Mouse (Mus musculus): ENCODE measurements at regions not wholly inside any gene's neighbourhood (a gene's known extent, or its start where the extent isn't known, plus 50 kb on each side); places are given as distances from the start of the nearest gene placed in this dataset.

DNA sequence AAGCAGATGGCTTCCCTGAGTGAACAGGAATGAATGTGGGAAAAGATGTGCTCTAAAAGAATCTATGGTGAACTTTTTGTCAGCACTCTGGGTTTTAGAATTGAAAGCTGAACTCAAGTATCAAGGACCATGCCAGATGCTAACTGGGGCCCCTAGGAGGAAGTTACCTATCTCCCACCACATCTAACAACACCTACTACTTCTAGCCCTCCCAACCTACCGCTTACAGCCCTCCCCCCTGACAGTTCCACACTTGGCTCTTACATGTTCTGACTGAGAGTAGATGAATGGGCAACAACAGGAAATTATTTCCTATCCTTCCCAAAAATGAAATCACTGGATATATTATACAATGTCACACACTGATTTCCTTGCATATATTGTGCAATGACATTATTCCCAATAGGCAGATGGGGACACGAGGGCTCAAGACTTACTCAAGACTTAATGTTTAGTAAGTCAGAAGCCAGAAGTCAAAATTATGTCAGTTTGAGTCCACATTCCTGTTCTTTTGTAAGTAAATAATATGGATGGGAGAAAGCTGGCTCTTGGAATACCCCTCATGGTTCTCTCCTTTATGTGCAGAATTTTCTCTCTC, 506.1 kb upstream of the A1bg start:
- no peak for TF ChIP-seq EP300 (optimal IDR thresholded peaks at IDR 0.05)
- TF ChIP-seq CTCF (IDR thresholded peaks at IDR 0.05; ENCODE audit: low read depth) = no peak
- H3K9me3 ChIP-seq (ENCODE audit: control insufficient read depth, low read length) = no peaks in the 10 kb centered on the region
- H3K4me1 ChIP-seq (replicated peaks; ENCODE audit: control insufficient read depth, insufficient read depth) = no peaks in the 10 kb centered on the region
- H3K4me2 ChIP-seq (replicated peaks; ENCODE audit: low read depth) = no peak overlapping the region
- H3K4me3 ChIP-seq (ENCODE audit: low read depth, low read length) = no peak overlapping the region
- no peaks in the 10 kb centered on the region for H3K36me3 ChIP-seq (ENCODE audit: control insufficient read depth, insufficient read depth, low read length)
- DNase-seq (ENCODE audit: low spot score) (no peak), ATAC-seq (ENCODE audit: low FRiP score, low TSS enrichment) (no peak)
- no peak overlapping the region for H3K9ac ChIP-seq (ENCODE audit: low read length)
- no peak overlapping the region for H3K27ac ChIP-seq (replicated peaks)
- H3K27me3 ChIP-seq (ENCODE audit: control insufficient read depth, insufficient read depth, low read length) = no peaks in the 10 kb centered on the region
- 76% methylated on average over 2 of the region's 2 CpGs for WGBS

DNA sequence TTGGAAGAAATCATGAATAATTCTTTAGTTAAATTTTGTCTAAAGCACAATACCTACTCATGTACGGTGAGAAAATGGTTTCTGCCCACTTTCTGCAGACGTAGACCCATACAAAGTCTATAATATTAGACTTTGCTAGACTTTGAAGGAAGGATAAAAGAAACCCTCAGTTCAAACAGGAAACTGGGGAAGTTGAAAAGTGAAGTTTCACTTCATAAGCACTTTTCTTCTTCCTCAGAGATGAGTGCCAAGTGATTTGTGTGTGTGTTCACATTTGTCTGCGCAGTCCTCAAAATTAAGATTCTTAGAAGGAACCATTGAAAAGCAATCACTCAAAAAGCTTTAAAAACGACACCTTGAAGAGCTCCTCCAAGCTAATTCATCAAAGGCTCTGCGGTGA, 500.2 kb upstream of the A1bg start:
- H3K4me2 ChIP-seq (replicated peaks; ENCODE audit: low read depth) = no peak overlapping the region
- no peaks in the 10 kb centered on the region for H3K27me3 ChIP-seq (ENCODE audit: control insufficient read depth, insufficient read depth, low read length)
- H3K9ac ChIP-seq (ENCODE audit: low read length) = no peak overlapping the region
- ATAC-seq (ENCODE audit: low FRiP score, low TSS enrichment) = no peak
- no peaks in the 10 kb centered on the region for H3K9me3 ChIP-seq (ENCODE audit: control insufficient read depth, low read length)
- no peaks in the 10 kb centered on the region for H3K4me1 ChIP-seq (replicated peaks; ENCODE audit: control insufficient read depth, insufficient read depth)
- TF ChIP-seq EP300 (optimal IDR thresholded peaks at IDR 0.05) (no peak), CTCF (IDR thresholded peaks at IDR 0.05; ENCODE audit: low read depth) (no peak)
- no peak overlapping the region for H3K4me3 ChIP-seq (ENCODE audit: low read depth, low read length)
- no peak overlapping the region for H3K27ac ChIP-seq (replicated peaks)
- no peak for DNase-seq (ENCODE audit: low spot score)
- H3K36me3 ChIP-seq (ENCODE audit: control insufficient read depth, insufficient read depth, low read length) = no peaks in the 10 kb centered on the region
- WGBS = 78% methylated on average over 5 of the region's 5 CpGs

DNA sequence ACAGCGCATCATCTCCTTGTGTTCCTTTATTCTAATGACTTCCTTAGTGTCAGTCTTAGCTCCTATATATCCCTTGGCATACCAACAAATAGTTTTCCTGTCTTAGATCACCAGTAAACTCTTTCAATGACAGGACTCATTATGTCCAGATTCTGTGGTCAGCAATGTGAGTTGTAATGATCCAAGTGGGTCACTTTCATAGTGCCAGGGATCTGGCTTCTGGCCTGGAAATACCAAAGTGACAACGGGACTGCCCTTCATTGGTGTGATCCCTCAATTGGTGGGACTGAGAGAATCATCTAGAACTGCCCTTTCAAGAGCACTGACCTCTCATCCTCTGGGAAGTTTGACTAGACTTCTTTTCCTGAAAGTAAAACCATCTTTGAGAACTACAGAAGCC, 494.7 kb upstream of the A1bg start:
- H3K4me1 ChIP-seq (replicated peaks; ENCODE audit: control insufficient read depth, insufficient read depth) = no peaks in the 10 kb centered on the region
- TF ChIP-seq CTCF (IDR thresholded peaks at IDR 0.05; ENCODE audit: low read depth) (no peak), EP300 (optimal IDR thresholded peaks at IDR 0.05) (no peak)
- no peak overlapping the region for H3K4me3 ChIP-seq (ENCODE audit: low read depth, low read length)
- H3K4me2 ChIP-seq (replicated peaks; ENCODE audit: low read depth) = no peak overlapping the region
- 83% methylated on average over 2 of the region's 2 CpGs for WGBS
- no peak overlapping the region for H3K27ac ChIP-seq (replicated peaks)
- H3K9me3 ChIP-seq (ENCODE audit: control insufficient read depth, low read length) = no peaks in the 10 kb centered on the region
- H3K9ac ChIP-seq (ENCODE audit: low read length) = no peak overlapping the region
- no peaks in the 10 kb centered on the region for H3K27me3 ChIP-seq (ENCODE audit: control insufficient read depth, insufficient read depth, low read length)
- ATAC-seq (ENCODE audit: low FRiP score, low TSS enrichment) (no peak), DNase-seq (ENCODE audit: low spot score) (no peak)
- H3K36me3 ChIP-seq (ENCODE audit: control insufficient read depth, insufficient read depth, low read length) = no peaks in the 10 kb centered on the region

DNA sequence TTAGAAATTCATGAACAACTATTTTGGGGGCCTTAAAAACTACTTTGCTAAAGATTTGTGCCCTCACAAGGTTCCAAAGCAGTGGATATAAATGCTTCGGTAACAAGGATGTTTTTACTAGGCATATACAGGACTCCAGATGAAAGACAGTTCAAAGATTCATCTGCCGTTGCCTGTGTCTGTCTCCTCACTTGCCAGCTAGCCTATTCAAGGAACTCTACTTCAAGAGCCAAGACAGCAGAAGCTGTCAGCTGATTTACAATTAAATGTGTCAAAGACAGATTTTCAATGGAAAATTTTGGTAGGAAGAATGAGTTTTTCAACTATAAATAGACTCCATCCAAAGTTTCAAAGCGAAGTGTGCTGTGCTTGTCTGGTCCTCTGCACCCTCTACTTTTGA, 494.0 kb upstream of the A1bg start:
- ATAC-seq (ENCODE audit: low FRiP score, low TSS enrichment) = no peak
- no peak overlapping the region for H3K9ac ChIP-seq (ENCODE audit: low read length)
- H3K36me3 ChIP-seq (ENCODE audit: control insufficient read depth, insufficient read depth, low read length) = no peaks in the 10 kb centered on the region
- 69% methylated on average over 3 of the region's 3 CpGs for WGBS
- H3K9me3 ChIP-seq (ENCODE audit: control insufficient read depth, low read length) = no peaks in the 10 kb centered on the region
- DNase-seq (ENCODE audit: low spot score) = no peak
- no peaks in the 10 kb centered on the region for H3K27me3 ChIP-seq (ENCODE audit: control insufficient read depth, insufficient read depth, low read length)
- TF ChIP-seq EP300 (optimal IDR thresholded peaks at IDR 0.05) = no peak
- no peak for TF ChIP-seq CTCF (IDR thresholded peaks at IDR 0.05; ENCODE audit: low read depth)
- no peak overlapping the region for H3K27ac ChIP-seq (replicated peaks)
- no peak overlapping the region for H3K4me2 ChIP-seq (replicated peaks; ENCODE audit: low read depth)
- no peaks in the 10 kb centered on the region for H3K4me1 ChIP-seq (replicated peaks; ENCODE audit: control insufficient read depth, insufficient read depth)
- H3K4me3 ChIP-seq (ENCODE audit: low read depth, low read length) = no peak overlapping the region

DNA sequence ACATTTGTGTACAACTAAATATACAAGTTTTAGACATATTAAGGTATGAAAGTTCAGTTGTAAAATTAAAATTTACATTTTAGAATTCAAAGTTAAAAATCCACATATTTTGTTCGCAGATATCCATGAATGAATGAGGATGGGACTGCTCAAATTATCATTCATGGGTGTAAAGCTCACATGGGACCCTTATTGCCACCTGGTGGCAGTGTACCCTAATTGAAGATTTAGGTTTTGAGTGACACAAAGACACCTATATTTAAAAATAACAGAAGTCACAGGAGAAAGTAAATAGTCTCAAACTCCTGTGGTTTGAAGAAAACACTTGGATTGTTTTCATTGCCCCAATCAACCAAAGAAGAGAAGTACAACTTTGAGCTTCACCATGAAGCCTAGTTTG, 492.8 kb upstream of the A1bg start:
- Histone ChIP-seq H3K4me2 (replicated peaks; ENCODE audit: low read depth) (no peak overlapping the region), H3K4me1 (replicated peaks; ENCODE audit: control insufficient read depth, insufficient read depth) (no peaks in the 10 kb centered on the region), H3K9ac (ENCODE audit: low read length) (no peak overlapping the region), H3K36me3 (ENCODE audit: control insufficient read depth, insufficient read depth, low read length) (no peaks in the 10 kb centered on the region), H3K9me3 (ENCODE audit: control insufficient read depth, low read length) (no peaks in the 10 kb centered on the region), H3K27me3 (ENCODE audit: control insufficient read depth, insufficient read depth, low read length) (no peaks in the 10 kb centered on the region), H3K4me3 (ENCODE audit: low read depth, low read length) (no peak overlapping the region), H3K27ac (replicated peaks) (no peak overlapping the region)
- ATAC-seq (ENCODE audit: low FRiP score, low TSS enrichment) (no peak), DNase-seq (ENCODE audit: low spot score) (no peak)
- WGBS = 54% methylated on average over 1 of the region's 1 CpGs
- TF ChIP-seq EP300 (optimal IDR thresholded peaks at IDR 0.05) (no peak), CTCF (IDR thresholded peaks at IDR 0.05; ENCODE audit: low read depth) (peak; percentile 54)

DNA sequence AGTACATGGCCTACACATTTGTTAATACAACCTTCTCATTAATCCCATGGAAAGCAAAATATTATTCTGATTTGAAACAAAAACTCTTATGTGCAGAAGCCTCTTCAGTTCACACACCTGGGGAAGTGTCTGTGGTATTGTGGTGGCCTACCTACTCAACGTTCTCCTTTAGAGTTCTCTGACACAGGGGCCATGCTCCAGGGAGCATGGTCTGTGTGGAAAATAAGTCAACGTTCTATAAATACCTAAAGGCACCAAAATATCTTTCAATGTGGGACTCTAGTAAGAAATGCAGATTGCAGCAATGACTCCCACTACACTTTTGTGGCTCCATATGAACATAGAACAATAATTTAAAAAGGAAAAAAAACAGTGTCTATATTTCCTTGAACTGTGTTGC, 489.0 kb upstream of the A1bg start:
- Histone ChIP-seq H3K9me3 (ENCODE audit: control insufficient read depth, low read length) (no peaks in the 10 kb centered on the region), H3K4me1 (replicated peaks; ENCODE audit: control insufficient read depth, insufficient read depth) (no peaks in the 10 kb centered on the region), H3K27me3 (ENCODE audit: control insufficient read depth, insufficient read depth, low read length) (no peaks in the 10 kb centered on the region), H3K9ac (ENCODE audit: low read length) (no peak overlapping the region), H3K4me3 (ENCODE audit: low read depth, low read length) (no peak overlapping the region), H3K27ac (replicated peaks) (no peak overlapping the region), H3K4me2 (replicated peaks; ENCODE audit: low read depth) (no peak overlapping the region), H3K36me3 (ENCODE audit: control insufficient read depth, insufficient read depth, low read length) (no peaks in the 10 kb centered on the region)
- TF ChIP-seq CTCF (IDR thresholded peaks at IDR 0.05; ENCODE audit: low read depth) (no peak), EP300 (optimal IDR thresholded peaks at IDR 0.05) (no peak)
- DNase-seq (ENCODE audit: low spot score) (no peak), ATAC-seq (ENCODE audit: low FRiP score, low TSS enrichment) (no peak)
- 80% methylated on average over 2 of the region's 2 CpGs for WGBS

Measured in stomach, postnatal 0 days (tissue).